Mouse (Mus musculus) heart, embryonic 16.5 days (tissue): ENCODE data around the gene Tdgf1. TPM values are rescaled to one million over a fixed set of nuclear protein-coding genes. Genes with fewer than 3 reads are reported as not detected.

Source experiments
- ATAC-seq: fragments of 200-750 bp; cut with Nextera tagmentation; replicated peaks from 2 replicates; pipeline ENCODE4 v1.8.0; 2017; ENCODE audit warnings: moderate number of reproducible peaks; ENCODE audit not compliant: insufficient read depth, low FRiP score; ENCODE audit errors: extremely low read depth
- H3K27ac ChIP-seq: fragments of 300-500 bp; sonication (generic); 2 replicates; pipeline ENCODE4 v1.5.1; 2014; ENCODE audit warnings: mild to moderate bottlenecking, low read length, control low read depth, moderate library complexity
- H3K27me3 ChIP-seq: fragments of 300-500 bp; sonication (generic); 2 replicates; pipeline ENCODE4 v1.6.1; 2014; ENCODE audit warnings: low read length, mixed read lengths; ENCODE audit not compliant: control insufficient read depth, insufficient read depth
- H3K36me3 ChIP-seq: fragments of 300-500 bp; sonication (generic); 2 replicates; pipeline ENCODE4 v1.6.1; 2014; ENCODE audit not compliant: control insufficient read depth, insufficient read depth
- H3K4me1 ChIP-seq: fragments of 300-500 bp; sonication (generic); 2 replicates; pipeline ENCODE4 v1.6.1; 2014; ENCODE audit warnings: low read length, mixed read lengths; ENCODE audit not compliant: control insufficient read depth, insufficient read depth
- H3K4me2 ChIP-seq: fragments of 300-500 bp; sonication (generic); 2 replicates; pipeline ENCODE4 v1.6.1; 2014; ENCODE audit warnings: low read depth, mild to moderate bottlenecking, control low read depth, low read length
- H3K4me3 ChIP-seq: fragments of 300-500 bp; sonication (generic); 2 replicates; pipeline ENCODE4 v1.5.1; 2014; ENCODE audit warnings: mild to moderate bottlenecking, control low read depth, low read length
- H3K9ac ChIP-seq: fragments of 300-500 bp; sonication (generic); 2 replicates; pipeline ENCODE4 v1.6.1; 2014; ENCODE audit warnings: low read length, control low read depth
- H3K9me3 ChIP-seq: fragments of 300-500 bp; sonication (generic); replicated peaks from 2 replicates; pipeline ENCODE4 v1.6.1; 2016; ENCODE audit warnings: low read length; ENCODE audit not compliant: control insufficient read depth
- WGBS: fragments of 180-500 bp; shearing (Covaris S2); extraction: QIAGEN DNeasy Blood & Tissue Kit; methylation state at CpG from one replicate; pipeline ENCODE4 v1.1.7; 2014; 5-methylcytosine and 5-hydroxymethylcytosine counted together
- polyA plus RNA-seq: library from polyadenylated mRNA; unstranded; fragments of >200 nt; fragmentation: Nextera tagmentation; extraction: Ambion mirVana; gene quantifications from 2 replicates; pipeline ENCODE4 v1.2.1, GENCODE M21; 2015

Tdgf1 gene
- polyA plus RNA-seq, 1 experiment from 2014 or later = not detected

DNA sequence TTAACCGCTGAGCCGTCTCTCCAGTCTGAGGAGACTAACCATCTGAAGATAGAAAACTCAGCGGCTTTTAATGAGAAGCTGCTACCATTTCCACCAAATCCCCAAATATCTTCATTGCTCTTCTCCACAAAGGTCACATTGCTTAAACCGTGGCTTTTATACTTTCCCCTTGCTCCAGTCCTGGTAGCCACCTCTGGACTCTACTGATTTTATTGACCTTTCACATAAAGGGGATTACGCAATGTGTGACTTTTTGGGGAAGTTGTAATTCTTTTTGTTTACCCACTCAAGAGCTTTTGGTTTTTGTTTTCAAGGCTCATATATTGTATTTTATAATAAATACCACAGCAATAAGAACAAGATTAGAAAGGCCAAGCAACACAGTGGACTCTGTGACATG, 39.6 kb upstream of the Tdgf1 start:
- 92% methylated on average over 5 of the region's 5 CpGs for WGBS
- Histone ChIP-seq H3K4me3 (no peak overlapping the region), H3K4me2 (no peak overlapping the region), H3K27me3 (no peaks in the 10 kb centered on the region), H3K9me3 (no peaks in the 10 kb centered on the region), H3K36me3 (no peaks in the 10 kb centered on the region), H3K27ac (no peak overlapping the region), H3K9ac (no peak overlapping the region), H3K4me1 (no peaks in the 10 kb centered on the region)
- no peak for ATAC-seq

DNA sequence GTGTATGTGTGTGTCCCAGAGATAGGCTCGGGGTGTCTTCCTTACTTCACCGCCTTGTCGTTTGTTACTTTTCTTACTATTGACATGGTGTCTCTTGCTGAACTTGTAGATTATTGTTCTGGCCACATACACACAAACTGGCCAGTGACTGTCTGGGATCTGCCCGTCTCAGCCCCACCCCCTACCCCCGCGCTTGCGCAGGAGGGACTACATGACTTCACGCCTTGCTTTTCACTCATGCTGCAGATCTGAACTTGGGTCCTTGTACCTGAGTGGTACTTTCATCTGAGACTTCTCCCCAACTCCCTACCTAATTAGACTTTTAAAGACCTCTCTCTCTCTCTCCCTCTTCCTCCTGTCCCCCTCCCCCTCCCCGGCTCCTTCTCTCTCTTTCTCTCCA, 38.1 kb upstream of the Tdgf1 start:
- Histone ChIP-seq H3K36me3 (no peaks in the 10 kb centered on the region), H3K4me2 (no peak overlapping the region), H3K4me1 (no peaks in the 10 kb centered on the region), H3K9ac (no peak overlapping the region), H3K27me3 (no peaks in the 10 kb centered on the region), H3K4me3 (no peak overlapping the region), H3K9me3 (no peaks in the 10 kb centered on the region), H3K27ac (no peak overlapping the region)
- WGBS = 87% methylated on average over 9 of the region's 9 CpGs
- no peak for ATAC-seq

DNA sequence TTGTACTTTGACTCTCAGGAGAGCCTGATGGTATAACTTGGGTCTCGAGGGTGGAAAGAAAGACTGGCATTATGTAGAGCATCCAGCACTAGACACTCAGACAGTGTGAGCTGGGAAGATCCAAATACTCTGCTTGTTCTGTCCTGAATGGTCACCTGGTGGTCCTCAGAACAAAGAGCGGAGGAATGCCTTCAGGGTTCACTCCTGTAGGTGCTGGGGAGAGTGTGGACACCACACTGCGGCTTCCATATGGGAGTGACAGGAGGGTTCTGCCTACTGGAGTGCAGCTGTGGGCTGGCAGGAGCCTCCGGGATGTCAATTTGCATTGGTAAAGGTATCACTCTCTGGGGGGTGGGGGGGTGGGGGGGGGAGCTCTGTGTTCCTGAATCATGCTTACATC, 36.4 kb upstream of the Tdgf1 start:
- Histone ChIP-seq H3K36me3 (no peaks in the 10 kb centered on the region), H3K4me3 (no peak overlapping the region), H3K9me3 (no peaks in the 10 kb centered on the region), H3K27ac (no peak overlapping the region), H3K4me1 (no peaks in the 10 kb centered on the region), H3K27me3 (no peaks in the 10 kb centered on the region), H3K9ac (no peak overlapping the region), H3K4me2 (no peak overlapping the region)
- ATAC-seq = no peak
- 61% methylated on average over 4 of the region's 4 CpGs for WGBS

DNA sequence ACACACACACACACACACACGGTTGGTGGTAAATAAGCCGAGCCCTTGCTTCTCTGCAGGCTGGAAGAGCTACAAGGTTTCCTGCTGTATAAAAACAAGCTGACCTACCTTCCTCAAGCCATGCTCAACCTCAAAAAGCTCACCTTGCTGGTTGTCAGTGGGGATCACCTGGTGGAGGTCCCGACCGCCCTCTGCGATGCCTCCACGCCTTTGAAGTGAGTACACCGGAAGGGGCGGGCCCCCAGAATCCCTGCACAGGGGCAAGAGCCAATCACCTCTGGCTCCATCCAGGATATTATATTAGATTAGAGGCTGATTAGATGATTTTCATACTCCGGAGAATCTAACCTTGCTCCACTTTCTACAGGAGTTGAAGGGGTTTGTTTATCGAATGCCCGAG, 33.5 kb upstream of the Tdgf1 start:
- no peak overlapping the region for H3K9ac ChIP-seq
- H3K4me1 ChIP-seq = no peaks in the 10 kb centered on the region
- H3K9me3 ChIP-seq = no peaks in the 10 kb centered on the region
- ATAC-seq = no peak
- H3K36me3 ChIP-seq = no peaks in the 10 kb centered on the region
- H3K4me3 ChIP-seq = no peak overlapping the region
- 91% methylated on average over 11 of the region's 11 CpGs for WGBS
- no peak overlapping the region for H3K4me2 ChIP-seq
- no peak overlapping the region for H3K27ac ChIP-seq
- no peaks in the 10 kb centered on the region for H3K27me3 ChIP-seq

DNA sequence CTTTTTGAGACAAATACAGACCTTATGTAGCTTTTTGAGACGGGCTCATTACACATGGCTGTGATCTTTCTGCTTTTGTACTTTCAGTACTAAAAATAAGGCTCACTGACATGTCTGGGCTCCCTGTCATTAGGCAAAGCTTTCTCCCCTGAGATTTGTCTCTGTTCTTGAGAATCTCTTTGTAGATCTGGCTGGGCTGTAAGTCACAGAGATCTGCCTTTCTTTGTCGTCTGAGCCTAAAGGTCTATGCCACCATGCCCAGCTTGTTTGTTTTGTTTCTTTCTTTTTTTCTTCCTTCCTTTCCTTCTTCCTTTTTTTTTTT, 19.9 kb upstream of the Tdgf1 start:
- Histone ChIP-seq H3K27ac (no peak overlapping the region), H3K27me3 (no peaks in the 10 kb centered on the region), H3K4me2 (no peak overlapping the region), H3K36me3 (peaks cover 2% of the 10 kb centered on the region; the same call in 1 of the 2 replicates), H3K9ac (no peak overlapping the region), H3K4me3 (no peak overlapping the region), H3K9me3 (no peaks in the 10 kb centered on the region), H3K4me1 (peaks cover 6% of the 10 kb centered on the region)
- WGBS = 67% methylated on average over 2 of the region's 2 CpGs
- ATAC-seq = no peak

DNA sequence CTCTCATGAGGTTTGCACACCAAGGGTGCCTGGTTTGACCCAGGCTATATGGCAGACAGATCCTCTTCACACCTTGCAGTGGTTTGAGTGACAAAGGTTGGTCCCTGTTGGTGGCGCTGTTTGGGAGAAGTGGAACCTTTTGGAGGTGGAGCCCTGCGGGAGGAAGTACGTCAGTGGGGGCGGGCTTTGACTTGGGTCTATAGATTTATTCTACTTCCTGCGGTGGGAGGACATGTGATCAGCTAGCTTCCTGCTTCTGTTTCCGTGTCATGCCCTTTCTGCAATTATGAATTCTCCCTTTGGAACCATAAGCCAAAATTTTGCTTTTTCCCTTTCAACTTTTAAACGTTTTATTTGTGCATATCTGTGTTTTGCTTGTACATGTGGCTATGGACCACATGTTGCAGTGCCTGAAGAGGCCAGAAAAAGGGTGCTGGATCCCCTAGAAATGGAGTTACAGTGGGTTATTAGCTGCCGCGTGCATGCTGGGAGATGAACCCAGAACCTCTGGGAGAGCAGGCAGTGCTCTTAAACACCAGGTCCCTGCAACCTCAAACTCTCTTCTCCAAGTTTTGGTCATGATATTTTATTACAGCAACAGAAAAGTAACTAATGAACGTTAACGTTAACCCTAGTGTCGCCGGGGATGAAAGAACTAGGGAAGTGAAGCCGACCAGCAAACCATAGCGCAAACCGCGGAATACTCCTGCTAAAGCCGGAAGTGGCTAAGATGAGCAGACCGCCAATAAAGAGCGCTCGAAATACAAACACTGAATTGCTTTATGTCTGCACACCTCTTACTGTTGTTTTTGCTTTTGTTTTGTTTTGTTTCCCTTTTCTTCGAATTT, 19.3 kb upstream of the Tdgf1 start:
- Histone ChIP-seq H3K36me3 (peaks cover 2% of the 10 kb centered on the region; the same call in 1 of the 2 replicates), H3K9me3 (no peaks in the 10 kb centered on the region), H3K27ac (no peak overlapping the region), H3K4me2 (no peak overlapping the region), H3K4me3 (no peak overlapping the region), H3K27me3 (no peaks in the 10 kb centered on the region), H3K4me1 (peaks cover 6% of the 10 kb centered on the region), H3K9ac (no peak overlapping the region)
- 90% methylated on average over 22 of the region's 22 CpGs for WGBS
- no peak for ATAC-seq

DNA sequence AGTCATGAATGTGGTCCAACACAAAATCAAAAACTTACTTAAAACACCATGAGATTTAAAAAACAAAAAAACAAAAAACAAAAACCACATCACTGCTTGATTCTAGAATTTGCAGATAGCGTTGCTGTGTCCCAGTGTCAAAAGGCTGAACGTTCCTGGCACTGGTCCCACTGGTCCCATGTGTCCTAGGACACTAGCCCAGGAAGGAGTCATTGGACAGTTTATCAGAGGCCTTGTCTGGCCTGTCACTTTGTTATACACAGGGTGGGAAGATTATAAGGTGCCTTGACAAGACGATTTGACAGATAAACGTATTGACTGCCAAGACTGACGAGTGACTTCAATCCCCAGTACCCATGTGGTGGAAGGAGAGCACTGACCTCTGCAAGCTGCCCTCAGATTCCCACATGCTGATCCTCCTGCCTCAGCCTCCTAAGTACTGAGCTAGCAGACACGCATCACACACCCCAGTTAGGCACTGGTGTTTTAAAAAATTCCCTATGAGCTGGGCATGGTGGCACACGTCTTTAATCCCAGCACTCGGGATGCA, 17.7 kb upstream of the Tdgf1 start:
- no peak overlapping the region for H3K9ac ChIP-seq
- peaks cover 6% of the 10 kb centered on the region for H3K4me1 ChIP-seq
- no peak for ATAC-seq
- 65% methylated on average over 8 of the region's 8 CpGs for WGBS
- H3K4me3 ChIP-seq = no peak overlapping the region
- H3K9me3 ChIP-seq = no peaks in the 10 kb centered on the region
- peaks cover 2% of the 10 kb centered on the region; the same call in 1 of the 2 replicates for H3K36me3 ChIP-seq
- H3K27ac ChIP-seq = no peak overlapping the region
- no peak overlapping the region for H3K4me2 ChIP-seq
- no peaks in the 10 kb centered on the region for H3K27me3 ChIP-seq

DNA sequence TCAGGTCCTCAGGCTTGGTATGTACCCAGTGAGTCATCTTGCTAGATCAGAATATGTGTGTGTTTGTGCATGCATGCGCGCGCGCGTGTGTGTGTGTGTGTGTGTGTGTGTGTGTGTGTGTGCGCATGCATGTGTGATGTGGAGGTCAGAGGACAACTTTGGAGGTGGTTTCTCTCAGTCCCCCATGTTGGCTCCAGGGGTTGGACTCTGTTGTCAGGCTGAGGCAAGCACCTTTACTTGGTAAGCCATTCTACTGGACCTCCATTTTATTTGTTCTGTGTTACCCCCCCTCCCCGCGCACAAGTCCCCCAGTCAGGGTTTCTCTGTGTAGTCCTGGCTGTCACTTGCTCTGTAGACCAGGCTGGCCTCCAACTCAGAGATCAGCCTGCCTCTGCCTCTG, 15.4 kb upstream of the Tdgf1 start:
- ATAC-seq = no peak

DNA sequence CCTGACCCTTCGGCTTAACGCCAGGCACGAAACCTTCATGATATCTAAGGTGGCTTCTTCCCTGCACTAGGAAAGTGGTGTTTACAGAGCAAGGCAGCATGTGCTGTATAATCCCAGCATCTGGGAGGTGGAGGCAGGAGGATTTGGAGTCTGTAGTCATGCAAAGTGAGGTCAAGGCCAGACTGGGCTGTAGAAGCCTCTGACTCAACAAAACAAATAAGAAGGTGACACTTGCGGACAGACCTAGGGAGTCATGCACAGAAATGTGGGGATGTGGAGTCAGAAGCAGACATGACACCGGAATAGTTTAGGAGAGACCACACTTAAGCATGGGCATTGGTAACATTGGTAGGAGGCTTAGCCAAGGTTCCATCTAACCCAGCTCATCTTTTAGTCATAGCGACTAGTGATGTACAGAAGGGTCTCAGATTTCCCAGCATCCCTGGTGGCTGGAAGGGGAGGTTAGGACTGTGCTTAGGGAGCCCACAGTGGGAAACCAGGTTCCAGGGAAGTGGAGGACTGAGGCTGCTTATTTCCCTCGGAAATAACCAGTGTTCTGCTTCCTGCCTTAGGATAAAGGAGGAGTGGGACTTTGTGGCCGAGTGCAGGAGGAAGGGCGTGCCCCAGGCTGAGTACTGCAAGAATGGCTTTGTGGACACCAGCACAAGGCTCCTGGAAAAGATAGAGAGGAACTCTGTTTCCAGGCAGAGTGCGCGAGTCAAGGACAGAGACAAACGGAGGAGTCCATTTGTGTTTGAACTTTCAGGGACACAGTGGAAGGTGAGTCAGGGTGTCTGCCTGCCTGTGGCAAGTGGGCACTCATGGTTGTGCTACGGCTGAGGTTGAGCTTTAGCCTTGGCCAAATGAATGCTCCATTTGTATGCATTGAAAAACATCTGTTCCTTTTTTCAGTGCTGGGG, 14.5 kb upstream of the Tdgf1 start:
- Histone ChIP-seq H3K27me3 (no peaks in the 10 kb centered on the region), H3K36me3 (peaks cover 2% of the 10 kb centered on the region; the same call in 1 of the 2 replicates), H3K4me2 (no peak overlapping the region), H3K4me1 (peaks cover 6% of the 10 kb centered on the region), H3K4me3 (no peak overlapping the region), H3K27ac (no peak overlapping the region), H3K9me3 (no peaks in the 10 kb centered on the region), H3K9ac (no peak overlapping the region)
- 79% methylated on average over 13 of the region's 13 CpGs for WGBS
- no peak for ATAC-seq

More for the DNA sequence above, 15.4 kb upstream of the Tdgf1 start:
- 96% methylated on average over 8 of the region's 8 CpGs for WGBS
- H3K4me1 ChIP-seq = peaks cover 6% of the 10 kb centered on the region
- H3K27ac ChIP-seq = no peak overlapping the region
- H3K27me3 ChIP-seq = no peaks in the 10 kb centered on the region
- H3K9ac ChIP-seq = no peak overlapping the region
- H3K9me3 ChIP-seq = no peaks in the 10 kb centered on the region
- H3K4me2 ChIP-seq = no peak overlapping the region
- H3K4me3 ChIP-seq = no peak overlapping the region
- peaks cover 2% of the 10 kb centered on the region; the same call in 1 of the 2 replicates for H3K36me3 ChIP-seq
